Mouse (Mus musculus): ENCODE measurements around the gene Snd1.

Snd1 gene

DNA sequence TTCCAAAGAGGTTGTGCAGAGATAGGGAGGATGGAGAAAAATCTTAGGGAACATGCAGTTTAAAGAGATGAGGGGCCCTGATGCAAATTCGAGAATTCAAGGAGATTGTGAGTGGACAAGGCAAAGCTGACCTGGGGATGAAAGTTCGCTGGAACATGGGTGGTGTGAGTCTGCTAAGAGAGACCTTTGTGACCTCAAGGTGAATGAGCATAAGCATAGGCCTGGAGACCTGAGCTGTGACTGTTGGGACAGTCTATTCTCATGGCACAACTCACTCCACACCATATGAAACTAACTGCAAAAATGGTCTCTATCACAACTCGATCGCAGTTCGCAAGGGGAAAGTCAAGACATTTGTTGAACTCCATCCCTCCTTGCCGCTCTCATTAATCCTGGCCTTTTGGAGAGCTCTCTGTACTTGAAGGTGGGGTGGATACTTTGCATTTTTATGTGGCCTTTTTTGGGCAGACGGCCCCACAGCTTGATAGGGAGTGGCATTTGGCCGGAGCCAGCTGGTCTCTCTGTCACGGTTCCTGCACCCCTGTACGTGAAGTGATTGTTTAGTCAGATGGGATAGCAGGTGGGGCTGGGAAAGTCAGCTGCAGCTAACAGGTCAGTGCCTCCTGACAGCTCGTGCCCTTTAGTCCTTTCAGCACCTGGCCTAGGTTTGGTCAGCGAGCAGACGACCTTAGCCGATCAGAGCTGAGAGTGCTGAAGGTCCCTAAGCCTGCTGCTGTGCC, 273.2 kb downstream of the Snd1 start:
- in situ Hi-C loops (cut with MboI, MseI): no loop called here

DNA sequence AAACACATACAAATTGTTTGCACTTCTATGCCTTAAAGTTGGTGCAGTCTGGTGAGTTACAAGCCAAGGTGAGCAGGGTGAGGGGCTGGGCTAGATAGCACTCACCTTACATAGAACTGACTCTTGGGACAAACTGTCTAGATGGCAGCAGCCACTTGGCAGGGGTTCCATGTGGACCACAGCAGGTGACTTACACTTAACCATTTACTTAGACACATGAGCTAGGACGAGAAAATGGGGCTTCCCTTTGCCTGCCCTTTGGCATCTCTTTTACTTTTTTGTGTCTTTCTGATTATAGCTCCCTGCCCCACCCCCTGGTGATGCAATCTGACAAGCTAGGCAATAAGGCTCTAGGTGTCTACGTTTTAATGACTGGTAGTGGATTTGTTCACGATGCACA, 274.3 kb downstream of the Snd1 start:
- in situ Hi-C loops (cut with MboI, MseI): no loop called here

DNA sequence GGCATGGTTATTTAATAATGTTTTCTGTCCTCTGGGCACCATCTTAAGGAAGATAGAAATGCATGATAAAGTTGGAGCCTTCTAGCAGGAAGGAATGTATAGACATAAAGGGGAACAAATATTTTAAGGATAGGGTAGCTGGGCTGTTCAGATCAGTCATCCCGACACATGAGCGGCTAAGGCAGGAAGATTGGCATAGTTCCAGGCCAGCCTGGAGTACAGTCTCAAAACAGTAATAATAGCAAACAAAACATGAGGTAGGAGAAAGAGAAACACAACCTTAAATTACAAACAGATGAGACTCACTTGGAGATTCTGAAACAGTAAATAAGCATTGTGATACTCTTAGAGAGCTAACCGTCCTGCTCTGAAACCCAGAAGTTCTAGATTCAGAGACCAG, 276.2 kb downstream of the Snd1 start:
- in situ Hi-C loops (cut with MboI, MseI): no loop called here

DNA sequence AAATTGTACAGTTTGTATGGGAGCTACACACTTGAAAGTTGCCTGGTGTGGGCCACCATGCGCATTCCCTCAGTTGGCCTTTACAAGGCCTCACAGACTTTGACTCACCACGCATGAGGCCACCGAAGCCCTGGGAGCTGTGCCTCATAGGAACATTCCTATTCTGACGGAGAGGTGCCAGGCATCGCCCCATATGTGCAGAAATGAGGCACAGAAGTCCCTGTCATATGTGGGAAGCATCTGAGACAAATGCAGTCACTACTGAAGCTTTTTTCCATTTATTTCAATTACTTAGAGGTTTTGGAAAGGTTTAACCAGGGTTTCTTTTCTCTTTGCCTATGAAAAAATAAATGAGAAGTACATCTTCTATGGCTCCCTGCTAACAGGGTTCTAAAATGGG, 278.3 kb downstream of the Snd1 start:
- in situ Hi-C loops (cut with MboI, MseI): no loop called here

DNA sequence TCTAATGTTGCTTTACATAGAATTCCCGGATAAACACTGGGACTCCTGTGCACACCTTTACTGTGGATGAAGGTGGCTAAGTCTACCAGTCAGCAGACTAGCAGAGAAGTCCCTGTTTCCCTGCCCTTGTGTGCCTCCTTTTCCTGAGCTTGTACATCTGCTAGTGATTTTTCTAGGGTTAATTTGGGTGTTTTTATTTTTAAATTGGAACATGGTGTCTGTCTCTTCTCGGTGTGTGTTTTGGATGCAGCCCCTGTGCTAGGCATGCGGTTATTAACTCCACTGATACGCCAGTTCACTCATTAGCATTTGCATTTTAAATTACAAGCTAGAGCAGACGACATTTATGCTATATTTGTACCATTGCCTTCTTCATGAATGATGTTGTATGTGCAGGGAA, 278.7 kb downstream of the Snd1 start:
- in situ Hi-C loops (cut with MboI, MseI): no loop called here

DNA sequence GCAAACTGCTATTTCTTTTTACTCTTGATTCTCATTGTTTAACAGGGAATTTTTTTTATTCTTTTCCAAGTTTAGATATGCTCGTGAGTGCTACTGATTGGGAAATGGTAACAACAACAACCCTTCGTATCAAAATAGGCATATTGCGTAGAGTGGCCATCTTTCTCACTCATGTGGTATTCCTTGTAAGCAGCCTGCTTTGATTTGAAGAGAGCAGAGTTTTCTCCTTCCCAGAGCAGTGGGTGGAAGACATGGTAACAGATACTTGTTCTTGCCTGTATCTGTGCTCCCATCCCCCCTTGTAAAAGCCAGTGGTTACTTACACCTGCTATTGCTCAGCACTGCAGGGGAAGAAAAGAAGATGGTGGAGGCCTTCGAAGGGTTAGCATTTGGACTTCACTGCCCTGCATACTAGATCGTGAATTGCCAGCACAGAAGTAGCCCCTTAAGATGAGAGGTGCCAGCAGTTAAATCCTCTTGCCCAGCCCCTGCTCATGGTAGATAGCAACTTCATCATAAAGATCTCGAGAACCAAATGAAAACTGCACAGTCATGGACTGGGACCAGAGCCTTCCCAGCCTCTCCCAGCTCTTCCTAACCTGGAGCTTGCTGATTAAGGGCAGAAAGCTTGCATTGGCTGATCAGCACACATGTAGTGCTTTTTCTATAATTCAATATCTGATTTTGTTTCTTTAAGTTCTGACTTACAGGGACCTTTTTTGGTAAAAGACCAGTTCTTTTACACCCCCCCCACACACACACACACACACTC, 279.4 kb downstream of the Snd1 start:
- in situ Hi-C loops (cut with MboI, MseI): no loop called here

DNA sequence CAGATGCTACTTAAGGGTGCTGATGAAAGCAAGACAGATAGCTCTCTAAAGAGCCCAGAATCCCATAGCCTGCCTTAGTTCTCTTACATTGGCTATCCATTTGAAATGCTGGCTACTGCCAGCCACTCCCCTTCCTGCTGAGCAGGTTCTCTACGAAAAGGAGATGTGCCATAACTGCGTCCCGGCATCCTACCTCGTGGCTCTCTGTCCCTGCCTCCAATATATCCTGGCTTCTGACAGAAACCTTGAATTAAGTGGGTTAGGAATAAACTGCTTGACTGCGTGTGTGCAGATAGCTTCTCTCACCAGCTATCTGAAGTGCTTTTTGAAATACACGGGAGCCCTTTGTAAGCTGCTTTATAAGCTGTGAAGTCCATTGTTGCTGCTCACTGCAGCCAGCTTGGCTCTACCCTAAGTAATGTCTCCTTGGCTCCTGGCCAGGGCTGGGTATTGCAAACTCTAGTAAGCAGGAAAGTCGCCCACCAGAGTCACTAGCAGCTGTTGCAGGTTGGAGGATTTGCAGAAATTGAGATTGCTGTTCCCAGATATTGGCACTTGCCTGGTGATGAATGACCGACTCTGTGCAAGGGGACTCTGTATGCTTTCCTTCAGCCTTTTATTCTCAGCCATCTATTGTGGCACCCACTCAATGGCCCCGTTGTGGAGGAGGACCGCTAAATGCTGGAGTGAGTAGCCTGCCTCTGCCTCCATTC, 281.5 kb downstream of the Snd1 start:
- in situ Hi-C loops (cut with MboI, MseI): no loop called here

DNA sequence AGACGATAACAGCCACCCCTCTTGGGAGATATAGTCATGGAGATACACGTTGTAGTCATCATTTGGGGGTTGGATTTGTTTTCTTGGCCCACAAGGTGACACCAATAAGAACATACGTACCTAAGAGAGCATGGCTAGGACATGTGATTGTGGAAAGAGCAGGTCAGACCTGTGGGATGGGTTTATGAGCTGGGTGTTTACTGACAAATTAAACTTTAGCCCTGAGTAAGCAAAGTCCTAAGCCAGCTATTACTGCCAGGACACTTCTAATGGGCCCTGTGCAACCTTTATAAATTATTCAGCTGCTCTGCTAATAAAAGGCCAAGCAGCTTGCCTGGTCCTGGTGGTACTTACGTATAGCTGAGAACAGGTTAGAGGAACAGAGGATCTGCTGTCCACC, 283.4 kb downstream of the Snd1 start:
- in situ Hi-C loops (cut with MboI, MseI): no loop called here

DNA sequence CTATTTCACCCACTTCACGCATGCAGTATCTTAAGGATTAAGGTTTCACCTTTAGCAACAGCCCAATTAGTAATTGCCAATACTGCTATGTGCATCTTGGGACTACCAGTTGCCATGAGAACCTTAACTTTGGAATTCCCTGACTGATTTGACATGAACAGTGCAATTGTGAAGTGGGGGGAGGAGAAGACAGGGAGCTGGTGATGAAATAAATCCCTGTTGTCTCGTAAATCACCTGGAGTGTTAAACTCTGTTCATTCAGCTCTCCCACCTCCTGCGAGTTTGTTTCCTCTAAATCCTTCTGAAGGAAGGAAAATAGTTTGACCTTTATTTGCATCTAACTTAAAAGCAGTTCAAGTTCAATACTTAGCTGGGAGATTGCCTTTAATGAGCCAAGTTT, 286.8 kb downstream of the Snd1 start:
- in situ Hi-C loops (cut with MboI, MseI): no loop called here

DNA sequence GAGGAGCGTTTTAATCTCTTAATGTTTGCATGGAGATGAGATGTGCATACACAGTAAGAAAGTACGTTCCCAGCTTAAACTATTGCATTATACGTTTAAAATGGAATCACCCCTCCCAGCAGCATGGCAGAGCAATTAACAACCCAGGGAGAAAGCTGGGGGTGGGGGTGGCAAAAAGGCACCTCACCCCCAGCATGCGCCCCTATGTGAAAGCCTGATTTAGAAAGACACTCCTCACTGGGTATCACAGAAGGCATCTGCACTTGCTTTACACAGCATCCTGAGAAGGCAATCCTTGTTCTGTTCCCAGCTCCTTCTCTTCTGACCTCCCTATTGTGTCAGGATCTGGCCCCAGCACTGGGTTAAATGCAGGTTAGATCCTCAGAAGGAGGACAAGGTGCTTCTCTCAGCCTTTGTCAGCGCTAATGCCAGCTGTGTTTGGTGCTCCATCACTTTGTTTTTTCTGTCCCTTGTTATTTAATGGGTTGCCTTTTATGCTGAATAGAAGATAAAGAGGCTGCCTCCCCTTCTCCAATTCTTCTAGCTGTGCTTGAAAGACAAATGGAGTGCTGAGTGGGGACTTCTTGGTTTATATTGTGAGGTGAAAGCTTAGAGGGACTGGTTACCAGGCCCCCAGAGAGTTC, 287.3 kb downstream of the Snd1 start:
- in situ Hi-C loops (cut with MboI, MseI): no loop called here

DNA sequence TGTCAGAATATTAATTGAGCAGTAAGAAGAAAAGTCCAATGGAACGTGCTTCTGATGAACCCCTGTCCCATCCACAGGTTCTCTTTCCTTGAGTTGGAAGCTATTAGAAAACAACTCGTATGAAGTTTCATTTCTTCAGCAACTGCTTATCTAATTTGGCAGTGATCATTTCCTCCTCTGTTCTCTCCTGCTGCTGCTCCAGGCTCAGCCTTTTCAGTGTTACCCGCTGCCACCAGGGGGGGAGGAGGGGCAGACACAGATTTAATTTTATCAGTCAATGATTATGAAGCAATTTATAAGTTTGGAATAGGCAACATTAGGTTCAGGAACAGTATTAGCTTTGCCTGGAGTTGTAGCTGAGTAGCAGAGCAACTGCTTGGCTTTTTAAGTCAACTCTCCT, 291.7 kb downstream of the Snd1 start:
- in situ Hi-C loops (cut with MboI, MseI): no loop called here

DNA sequence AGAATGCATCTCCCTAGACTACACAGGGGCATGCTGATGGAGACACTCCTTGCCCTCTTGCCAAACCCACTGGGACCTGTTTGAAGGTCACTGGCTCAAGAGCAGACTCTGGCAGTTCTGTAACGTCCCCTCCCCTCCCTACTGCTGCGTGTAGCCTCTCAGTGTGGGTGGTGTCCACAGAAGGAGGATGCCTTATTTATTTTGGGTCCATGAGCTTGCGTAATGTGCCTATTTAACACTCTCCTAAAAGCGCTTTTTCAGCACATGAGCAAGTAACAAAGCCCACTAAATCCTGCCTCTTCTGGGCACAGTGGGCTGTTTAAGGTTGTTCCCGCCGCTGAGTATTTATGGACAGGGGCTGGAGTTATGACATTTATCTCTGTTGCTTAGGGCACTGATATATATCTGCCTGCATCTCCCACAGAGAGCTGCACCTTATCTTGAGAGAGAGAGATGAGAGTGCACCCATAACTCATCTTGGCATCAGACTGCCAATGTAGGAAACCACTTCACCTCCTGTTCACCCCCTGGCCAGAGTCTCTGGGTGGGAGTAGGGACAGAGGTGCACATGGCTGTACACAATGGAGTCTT, 293.0 kb downstream of the Snd1 start:
- in situ Hi-C loops (cut with MboI, MseI): no loop called here

DNA sequence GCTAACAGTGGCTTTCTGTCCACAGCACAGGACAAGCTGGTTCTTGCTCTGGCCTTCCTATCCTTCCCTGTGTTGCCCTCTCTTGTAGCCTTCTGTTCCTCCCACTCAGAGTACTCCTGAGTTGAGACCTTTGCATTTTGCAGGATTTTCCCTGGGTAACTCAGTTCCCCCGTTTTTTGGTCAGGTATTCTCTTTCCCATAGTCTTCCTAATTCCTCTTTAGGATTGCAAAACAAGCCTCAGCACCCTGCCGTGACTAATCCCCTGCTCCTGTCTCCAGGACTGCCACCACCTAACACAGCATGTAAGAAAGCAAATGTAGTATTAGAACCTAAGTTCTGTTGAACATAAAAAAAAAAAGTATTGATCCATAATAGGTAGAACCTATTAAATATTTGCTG, 296.4 kb downstream of the Snd1 start:
- in situ Hi-C loops (cut with MboI, MseI): no loop called here

DNA sequence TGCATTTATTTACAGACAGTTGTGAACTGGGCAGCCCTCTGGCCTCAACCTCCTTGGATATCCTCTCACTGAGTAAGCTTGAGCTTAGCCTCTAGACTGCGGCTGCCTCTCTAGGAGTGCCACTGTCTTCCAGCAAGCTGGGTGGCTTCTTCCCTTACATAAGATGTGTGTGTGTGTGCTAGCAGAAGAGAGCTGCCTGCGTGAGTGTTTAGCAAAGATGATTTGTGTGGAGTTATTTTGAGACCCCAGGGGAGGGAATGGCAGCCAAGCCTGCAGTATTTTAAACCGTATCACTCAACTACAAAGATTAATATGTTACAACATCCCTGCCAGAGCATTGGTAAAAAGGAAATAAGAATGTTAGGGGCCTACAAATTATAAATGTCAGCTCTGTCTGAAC, 306.8 kb downstream of the Snd1 start:
- in situ Hi-C loops (cut with MboI, MseI): no loop called here

DNA sequence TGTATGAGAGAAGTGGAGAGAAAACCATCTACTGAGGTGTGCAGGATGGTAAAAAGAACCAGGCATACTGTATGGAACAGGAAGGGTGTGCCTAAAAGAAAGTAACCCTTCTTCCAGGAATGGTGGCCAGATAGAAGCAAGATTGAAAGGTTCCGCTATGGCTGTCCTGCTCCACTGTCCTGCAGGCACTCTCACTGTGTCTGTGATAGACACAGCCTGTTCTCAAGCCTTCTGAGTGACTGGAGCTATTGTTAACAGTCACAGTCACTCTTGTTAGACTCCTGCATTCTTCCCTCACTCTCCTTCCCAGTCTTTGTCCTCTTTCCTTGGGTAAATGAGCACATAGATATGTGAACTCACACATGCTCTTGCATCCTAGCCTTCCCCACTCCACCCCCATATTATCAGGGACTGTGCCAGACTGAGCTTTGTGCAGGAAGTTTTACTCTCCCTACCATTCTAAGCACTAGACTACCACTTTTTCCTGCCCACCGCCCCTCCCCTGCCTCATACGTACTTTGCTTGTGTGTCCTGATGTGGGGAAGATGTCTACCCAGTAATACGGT, 308.2 kb downstream of the Snd1 start:
- in situ Hi-C loops (cut with MboI, MseI): no loop called here

DNA sequence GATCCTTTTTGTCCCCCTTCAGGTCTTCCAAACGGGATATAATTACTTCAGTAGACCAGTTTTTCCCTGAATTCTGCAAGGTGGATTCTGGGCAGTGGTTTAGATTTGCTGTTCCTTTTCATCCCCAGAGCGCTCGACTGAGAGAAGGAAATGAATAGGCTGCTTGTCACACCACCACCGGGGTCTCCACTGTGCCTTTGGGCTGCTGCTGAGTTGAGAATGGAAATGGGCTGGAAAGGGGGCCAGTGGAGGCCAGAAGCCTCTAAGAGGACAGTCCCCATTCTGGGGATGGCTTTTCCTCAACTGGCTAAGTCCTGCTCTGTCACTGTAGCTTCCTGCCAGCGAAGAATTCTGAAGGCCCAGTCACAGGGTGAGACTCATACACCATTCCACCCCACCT, 309.0 kb downstream of the Snd1 start:
- in situ Hi-C loops (cut with MboI, MseI): no loop called here

DNA sequence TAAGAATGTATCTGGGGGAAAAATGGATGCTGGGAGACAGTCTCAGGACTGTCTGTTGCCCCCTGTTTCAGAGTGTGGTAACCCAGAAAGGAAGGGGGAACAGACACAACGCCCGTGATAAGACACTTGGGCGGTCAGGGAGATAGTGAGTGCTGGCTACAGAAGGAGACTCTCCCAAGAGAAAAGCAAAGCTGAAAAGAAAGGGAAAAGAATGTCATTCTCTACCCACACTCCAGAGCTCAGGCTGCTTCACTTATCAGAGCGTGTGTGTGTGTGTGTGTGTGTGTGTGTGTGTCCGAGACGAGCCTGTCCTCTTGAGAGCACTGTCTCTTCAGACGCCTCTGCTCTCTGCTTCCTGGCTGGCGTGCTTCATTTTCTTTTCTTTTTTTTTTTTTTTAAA, 310.8 kb downstream of the Snd1 start:
- in situ Hi-C loops (cut with MboI, MseI): no loop called here

DNA sequence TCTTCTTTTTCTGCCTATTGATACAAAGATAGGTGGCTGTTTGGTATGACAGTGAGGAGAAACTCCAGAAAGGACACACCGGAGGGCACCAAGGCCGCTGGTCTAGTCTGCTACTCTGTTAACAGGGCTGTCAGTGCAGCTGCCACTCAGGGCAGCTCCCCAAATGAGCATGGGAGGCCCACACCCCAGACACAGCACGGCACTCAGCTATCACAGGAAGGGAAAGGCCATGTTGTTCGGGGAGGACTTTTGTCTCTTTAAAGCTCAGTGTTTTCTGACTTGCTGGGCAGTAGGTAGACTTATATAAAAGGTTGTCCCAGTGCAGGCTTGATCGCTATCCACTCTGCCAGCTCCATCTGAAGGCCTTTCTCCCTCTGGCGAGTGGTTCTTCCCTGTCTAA, 312.2 kb downstream of the Snd1 start:
- in situ Hi-C loops (cut with MboI, MseI): no loop called here

DNA sequence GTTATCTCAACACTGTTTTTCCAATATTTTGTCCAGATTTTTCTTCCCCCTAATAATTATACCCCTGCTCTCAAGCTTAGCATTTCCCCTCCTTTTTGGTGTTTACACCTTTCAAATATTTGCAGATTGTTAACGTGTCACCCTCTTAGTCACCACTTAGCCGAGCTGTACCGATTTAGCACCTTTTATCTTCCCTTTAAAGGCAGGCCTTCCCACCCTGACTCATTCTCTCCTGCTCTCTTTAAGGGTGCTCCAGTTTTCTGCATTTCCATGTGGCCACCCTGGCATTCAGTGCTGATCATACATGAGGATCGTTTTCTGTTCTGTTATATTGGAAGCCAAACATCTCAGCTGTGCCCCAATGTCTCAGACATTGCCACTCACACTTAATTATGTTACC, 314.7 kb downstream of the Snd1 start:
- in situ Hi-C loops (cut with MboI, MseI): no loop called here

DNA sequence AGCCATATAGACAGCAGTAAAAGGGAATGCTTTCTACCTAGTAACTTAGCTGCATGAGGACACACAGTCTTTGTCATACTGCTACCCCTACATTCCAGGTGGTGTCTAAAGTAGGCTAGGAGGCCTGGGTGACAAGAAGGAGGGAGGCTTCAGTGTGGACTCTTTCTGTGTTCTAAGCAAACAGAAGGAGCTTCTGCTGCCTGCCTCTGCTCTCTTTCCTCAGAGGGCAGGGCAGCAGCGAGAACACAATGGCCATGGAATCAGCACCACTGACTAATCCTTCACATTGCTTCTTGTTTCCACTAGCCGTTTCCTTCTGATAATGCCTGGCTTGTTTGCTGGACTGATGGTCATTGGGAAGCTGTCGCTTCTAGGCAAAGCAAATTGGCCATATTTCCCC, 316.2 kb downstream of the Snd1 start:
- in situ Hi-C loops (cut with MboI, MseI): no loop called here

DNA sequence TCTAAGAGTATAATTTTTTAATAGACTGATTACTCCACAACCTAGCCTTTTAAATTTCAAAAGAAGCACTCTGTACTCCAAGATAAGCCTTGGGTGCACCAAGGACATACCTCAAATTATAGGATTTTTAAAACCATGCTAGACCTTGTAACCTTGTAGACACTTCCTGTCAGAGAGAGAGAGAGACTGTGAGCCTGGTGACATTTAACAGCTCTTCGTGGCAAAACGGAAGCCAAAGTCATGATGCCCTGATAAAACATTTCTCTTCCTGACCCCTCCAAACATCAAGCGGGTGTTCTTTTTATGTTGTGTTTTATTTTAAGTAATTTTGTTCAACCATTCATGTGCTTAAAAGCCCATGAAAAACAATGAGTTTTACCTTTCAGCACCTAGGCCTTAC, 316.9 kb downstream of the Snd1 start:
- in situ Hi-C loops (cut with MboI, MseI): no loop called here

DNA sequence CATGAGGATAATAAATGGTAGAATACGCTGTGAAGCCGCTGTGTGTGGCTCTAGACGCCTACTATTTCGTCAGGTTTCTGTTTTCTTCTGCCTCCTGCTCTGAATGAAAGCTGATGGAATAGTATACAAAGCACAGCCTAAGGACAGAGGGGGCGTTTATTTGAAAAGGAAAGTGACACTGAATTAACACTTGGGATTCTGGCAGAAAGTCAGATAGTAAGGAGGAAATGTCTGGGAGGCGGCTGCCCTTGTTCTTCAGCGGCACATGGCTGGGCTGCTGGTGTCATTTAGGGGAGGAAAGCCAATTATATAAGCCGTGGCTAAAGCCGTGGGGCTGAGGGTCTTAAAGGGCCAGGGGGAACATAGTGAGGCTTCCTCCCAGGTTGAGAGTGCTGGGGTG, 320.4 kb downstream of the Snd1 start:
- in situ Hi-C loops (cut with MboI, MseI): no loop called here

All from regulatory T cell (primary cell).